Mouse (Mus musculus) embryonic facial prominence, embryonic 10.5 days (tissue): ENCODE results near the gene Gm42906. TPM values are rescaled to one million over a fixed set of nuclear protein-coding genes. Genes with fewer than 3 reads are reported as not detected.

Experiments used
- DNase-seq: peaks from one replicate; pipeline ENCODE4 v3.0.0-alpha.2; 2017; ENCODE audit warnings: low spot score
- H3K27ac ChIP-seq: fragments of 300-500 bp; sonication (generic); replicated peaks from 2 replicates; pipeline ENCODE4 v1.5.1; 2016; ENCODE audit warnings: mild to moderate bottlenecking
- H3K27me3 ChIP-seq: fragments of 300-500 bp; sonication (generic); replicated peaks from 2 replicates; pipeline ENCODE4 v1.6.1; 2016; ENCODE audit warnings: low read depth, mild to moderate bottlenecking; ENCODE audit not compliant: poor library complexity, severe bottlenecking
- H3K36me3 ChIP-seq: fragments of 300-500 bp; sonication (generic); replicated peaks from 2 replicates; pipeline ENCODE4 v1.6.1; 2016; ENCODE audit warnings: mild to moderate bottlenecking, moderate library complexity
- H3K4me1 ChIP-seq: fragments of 300-500 bp; sonication (generic); 2 replicates; pipeline ENCODE4 v1.6.1; 2016
- H3K4me3 ChIP-seq: fragments of 300-500 bp; sonication (generic); 2 replicates; pipeline ENCODE4 v1.5.1; 2016; ENCODE audit warnings: mild to moderate bottlenecking, moderate library complexity
- H3K9me3 ChIP-seq: fragments of 300-500 bp; sonication (generic); 2 replicates; pipeline ENCODE4 v1.6.1; 2016; ENCODE audit warnings: mild to moderate bottlenecking
- WGBS: fragments of 180-500 bp; shearing (Covaris S2); methylation state at CpG from one replicate; pipeline ENCODE4 v1.1.7; 2016; 5-methylcytosine and 5-hydroxymethylcytosine counted together
- polyA plus RNA-seq: library from polyadenylated mRNA; unstranded; fragments of >200 nt; fragmentation: Nextera tagmentation; extraction: Ambion mirVana; gene quantifications from 2 replicates; pipeline ENCODE4 v1.2.1, GENCODE M21; 2016

Gm42906 gene
- polyA plus RNA-seq, 1 experiment from 2014 or later, result not detected

DNA sequence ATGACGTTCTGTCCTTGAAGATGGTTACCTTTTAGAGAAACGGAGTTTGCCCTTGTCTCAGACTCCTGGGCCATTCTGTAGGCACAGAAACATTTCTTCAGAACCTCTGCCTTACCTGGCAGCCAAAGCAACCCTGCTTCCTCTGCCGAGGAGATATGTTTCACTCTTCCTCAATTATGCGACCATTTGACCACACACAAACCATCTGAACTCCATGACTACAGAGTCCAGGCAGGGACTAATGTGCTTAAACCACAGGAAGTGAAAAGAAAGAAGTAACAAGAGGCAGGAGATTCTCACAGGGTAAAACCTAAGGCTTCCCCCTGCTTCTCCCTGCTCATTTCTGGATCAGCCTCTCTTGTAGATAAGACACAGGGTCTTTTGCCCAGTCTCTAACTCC, 83.2 kb downstream of the Gm42906 start:
- no peak overlapping the region for H3K27ac ChIP-seq
- no peak overlapping the region for H3K4me3 ChIP-seq
- 84% methylated on average over 4 of the region's 4 CpGs for WGBS
- no peaks in the 10 kb centered on the region for H3K36me3 ChIP-seq
- no peak for DNase-seq
- H3K27me3 ChIP-seq, result no peaks in the 10 kb centered on the region
- H3K4me1 ChIP-seq, result peaks cover 4% of the 10 kb centered on the region; the same call in 1 of the 2 replicates
- no peaks in the 10 kb centered on the region for H3K9me3 ChIP-seq

DNA sequence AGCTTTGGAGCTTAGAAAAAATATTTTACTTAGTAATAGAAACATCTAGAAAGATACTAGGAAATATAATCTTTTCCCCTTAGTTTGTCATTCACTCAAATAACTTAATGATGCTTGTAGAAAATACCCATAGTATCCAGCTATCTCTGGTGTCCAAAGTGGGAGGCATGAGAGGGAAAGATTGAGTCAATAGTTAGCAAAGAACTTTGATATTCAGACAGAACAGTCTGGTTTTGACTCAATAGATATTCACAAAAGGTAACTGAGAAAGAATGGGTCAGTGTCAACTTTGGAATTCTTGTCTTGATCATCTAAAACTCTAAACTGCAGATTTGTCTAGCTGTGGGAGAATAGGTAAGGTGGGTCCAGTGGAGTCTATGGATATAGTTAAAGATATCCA, 94.3 kb downstream of the Gm42906 start:
- DNase-seq, result no peak
- Histone ChIP-seq H3K27me3 (no peaks in the 10 kb centered on the region), H3K27ac (no peak overlapping the region), H3K36me3 (no peaks in the 10 kb centered on the region), H3K4me3 (no peak overlapping the region), H3K9me3 (no peaks in the 10 kb centered on the region), H3K4me1 (no peaks in the 10 kb centered on the region)

DNA sequence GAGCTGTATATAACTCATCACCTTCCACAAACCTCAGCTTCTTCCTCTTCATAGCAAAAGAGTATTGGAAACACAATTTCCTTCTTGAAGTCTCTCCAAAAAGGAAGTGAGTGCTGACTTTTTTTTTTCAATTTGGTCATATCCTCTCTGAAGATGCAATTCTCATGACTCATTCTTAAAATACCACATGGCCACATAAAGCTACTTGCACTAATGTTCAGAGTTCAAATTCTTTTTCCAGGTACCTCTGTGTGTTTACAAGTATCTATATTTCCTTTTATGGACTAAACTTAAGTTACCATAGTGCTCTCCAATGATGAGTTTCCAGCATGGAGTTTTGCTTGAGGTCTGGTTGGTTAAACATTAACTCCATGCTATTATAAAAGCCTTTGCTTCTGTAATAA, 94.8 kb downstream of the Gm42906 start:
- no peak for DNase-seq
- Histone ChIP-seq H3K9me3 (no peaks in the 10 kb centered on the region), H3K4me1 (no peaks in the 10 kb centered on the region), H3K36me3 (no peaks in the 10 kb centered on the region), H3K27ac (no peak overlapping the region), H3K4me3 (no peak overlapping the region), H3K27me3 (no peaks in the 10 kb centered on the region)

- no peaks in the 10 kb centered on the region for H3K4me1 ChIP-seq
- H3K27me3 ChIP-seq, result no peaks in the 10 kb centered on the region
- no peaks in the 10 kb centered on the region for H3K36me3 ChIP-seq
- H3K27ac ChIP-seq, result no peak overlapping the region
- WGBS, result 83% methylated on average over 10 of the region's 10 CpGs
- H3K9me3 ChIP-seq, result no peaks in the 10 kb centered on the region
- no peak overlapping the region for H3K4me3 ChIP-seq
- DNase-seq, result no peak
Observed at GRCm38 (mm10) chr5:151315804-151316597, 112.0 kb downstream of the Gm42906 start.

DNA sequence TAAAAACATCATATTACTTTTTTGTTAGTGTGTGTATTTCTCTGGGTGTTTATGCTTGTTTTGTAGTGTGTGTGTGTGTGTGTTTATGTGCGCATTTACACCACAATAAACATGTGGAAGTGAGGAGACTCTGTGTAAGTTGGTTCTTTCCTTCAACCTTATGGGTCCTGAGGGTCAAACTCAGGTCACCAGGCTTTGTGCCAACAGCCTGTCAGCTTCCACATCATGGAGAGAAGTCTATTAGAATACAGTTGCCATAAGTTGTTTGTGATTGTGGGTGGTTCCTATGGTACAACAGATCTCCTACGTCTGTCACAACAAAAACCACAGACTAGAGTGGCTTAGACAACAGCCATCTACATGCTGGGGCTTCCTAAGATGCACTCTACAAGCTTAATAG, 127.7 kb downstream of the Gm42906 start:
- H3K27me3 ChIP-seq, result no peaks in the 10 kb centered on the region
- no peaks in the 10 kb centered on the region for H3K4me1 ChIP-seq
- no peak overlapping the region for H3K27ac ChIP-seq
- WGBS, result 91% methylated on average over 2 of the region's 2 CpGs
- no peak overlapping the region for H3K4me3 ChIP-seq
- no peak for DNase-seq
- no peaks in the 10 kb centered on the region for H3K36me3 ChIP-seq
- 0 out of 2 replicates have a peak, but pooled peaks cover 4% of the 10 kb centered on the region for H3K9me3 ChIP-seq

- Histone ChIP-seq H3K36me3 (no peaks in the 10 kb centered on the region), H3K27ac (no peak overlapping the region), H3K27me3 (no peaks in the 10 kb centered on the region), H3K9me3 (0 out of 2 replicates have a peak, but pooled peaks cover 4% of the 10 kb centered on the region), H3K4me1 (no peaks in the 10 kb centered on the region), H3K4me3 (no peak overlapping the region)
- 95% methylated on average over 7 of the region's 7 CpGs for WGBS
- no peak for DNase-seq
Observed at GRCm38 (mm10) chr5:151299576-151299975, 128.4 kb downstream of the Gm42906 start.

DNA sequence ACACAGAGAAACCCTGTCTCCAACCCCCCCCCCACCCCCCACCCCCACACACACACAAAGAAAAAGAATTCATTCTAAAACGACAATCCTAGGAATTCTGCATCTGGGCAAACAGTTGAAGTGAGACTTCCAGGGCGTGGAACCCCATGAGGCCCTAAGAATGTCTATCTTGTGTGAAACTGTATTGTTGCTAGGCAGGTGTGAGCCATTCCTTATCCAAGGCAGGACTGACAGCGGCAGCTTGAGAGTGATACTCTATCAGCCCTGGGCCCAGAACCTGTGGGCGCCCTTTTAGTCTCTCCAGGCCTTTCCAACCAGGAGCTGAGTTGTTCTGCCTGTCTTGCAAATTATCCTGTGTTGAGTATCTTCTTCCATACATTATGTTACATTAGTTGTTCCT, 129.6 kb downstream of the Gm42906 start:
- H3K4me3 ChIP-seq, result no peak overlapping the region
- H3K4me1 ChIP-seq, result no peaks in the 10 kb centered on the region
- H3K36me3 ChIP-seq, result no peaks in the 10 kb centered on the region
- no peak for DNase-seq
- WGBS, result 75% methylated on average over 4 of the region's 4 CpGs
- H3K9me3 ChIP-seq, result 0 out of 2 replicates have a peak, but pooled peaks cover 4% of the 10 kb centered on the region
- H3K27ac ChIP-seq, result no peak overlapping the region
- no peaks in the 10 kb centered on the region for H3K27me3 ChIP-seq

DNA sequence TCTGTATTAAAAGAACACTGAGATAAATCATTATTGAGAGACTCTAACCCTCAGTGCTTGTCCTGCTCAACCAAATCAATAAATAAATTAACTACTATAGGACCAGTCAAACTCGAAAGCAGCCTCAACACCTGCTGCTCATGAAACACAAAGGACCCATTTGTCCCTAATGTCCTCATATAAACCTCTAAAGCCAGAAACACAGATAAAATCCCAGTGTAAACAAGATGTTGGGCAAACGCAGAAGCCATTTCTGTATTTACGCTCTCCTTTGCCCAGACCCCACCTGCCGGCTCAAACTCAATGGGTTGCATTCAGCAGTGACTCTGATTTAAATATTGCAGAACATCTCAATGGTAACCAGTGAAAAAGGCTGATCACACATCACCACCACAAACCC, 131.7 kb downstream of the Gm42906 start:
- no peak for DNase-seq
- Histone ChIP-seq H3K36me3 (no peaks in the 10 kb centered on the region), H3K4me3 (no peak overlapping the region), H3K9me3 (0 out of 2 replicates have a peak, but pooled peaks cover 4% of the 10 kb centered on the region), H3K4me1 (no peaks in the 10 kb centered on the region), H3K27me3 (no peaks in the 10 kb centered on the region), H3K27ac (no peak overlapping the region)
- WGBS, result 84% methylated on average over 4 of the region's 4 CpGs

GRCm38 (mm10) chr5:151293591-151293990, 134.4 kb downstream of the Gm42906 start:
- Histone ChIP-seq H3K9me3 (no peaks in the 10 kb centered on the region), H3K27ac (no peak overlapping the region), H3K36me3 (no peaks in the 10 kb centered on the region), H3K27me3 (no peaks in the 10 kb centered on the region), H3K4me1 (no peaks in the 10 kb centered on the region), H3K4me3 (no peak overlapping the region)
- DNase-seq, result no peak
- WGBS, result 87% methylated on average over 4 of the region's 4 CpGs

GRCm38 (mm10) chr5:151292310-151292709, 135.7 kb downstream of the Gm42906 start:
- no peaks in the 10 kb centered on the region for H3K27me3 ChIP-seq
- H3K36me3 ChIP-seq, result no peaks in the 10 kb centered on the region
- 18% methylated on average over 1 of the region's 1 CpGs for WGBS
- H3K9me3 ChIP-seq, result no peaks in the 10 kb centered on the region
- no peaks in the 10 kb centered on the region for H3K4me1 ChIP-seq
- no peak overlapping the region for H3K4me3 ChIP-seq
- no peak overlapping the region for H3K27ac ChIP-seq
- DNase-seq, result peak; percentile 33

- 86% methylated on average over 1 of the region's 1 CpGs for WGBS
- peaks cover 4% of the 10 kb centered on the region; the same call in 1 of the 2 replicates for H3K4me1 ChIP-seq
- H3K27me3 ChIP-seq, result no peaks in the 10 kb centered on the region
- H3K4me3 ChIP-seq, result no peak overlapping the region
- no peaks in the 10 kb centered on the region for H3K36me3 ChIP-seq
- no peak for DNase-seq
- H3K9me3 ChIP-seq, result no peaks in the 10 kb centered on the region
- H3K27ac ChIP-seq, result no peak overlapping the region
Observed at GRCm38 (mm10) chr5:151286331-151286730, 141.6 kb downstream of the Gm42906 start.

DNA sequence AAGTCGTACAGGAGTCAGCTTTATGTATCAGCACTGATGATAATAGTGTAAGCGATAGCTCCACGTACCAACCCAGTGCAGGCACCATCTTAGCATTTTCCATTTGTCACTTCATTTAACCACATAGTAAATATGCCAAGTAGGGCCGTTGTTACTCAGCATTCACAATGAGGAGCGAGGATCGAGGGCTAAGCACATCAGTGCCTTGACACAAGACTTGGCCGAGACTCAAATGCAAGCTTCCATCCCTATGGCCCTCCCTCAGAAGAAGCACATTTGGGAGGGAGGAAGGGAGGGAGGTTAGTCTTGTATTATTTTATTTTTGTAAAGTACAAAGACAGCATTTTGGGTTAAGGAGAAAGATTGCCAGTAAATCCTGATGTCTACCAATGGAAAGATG, 148.4 kb downstream of the Gm42906 start:
- H3K9me3 ChIP-seq, result no peaks in the 10 kb centered on the region; the same call in 1 of the 2 replicates
- no peak overlapping the region for H3K4me3 ChIP-seq
- H3K4me1 ChIP-seq, result 0 out of 2 replicates have a peak, but pooled peaks cover 4% of the 10 kb centered on the region
- H3K27ac ChIP-seq, result no peak overlapping the region
- DNase-seq, result no peak
- H3K36me3 ChIP-seq, result no peaks in the 10 kb centered on the region
- WGBS, result 94% methylated on average over 7 of the region's 7 CpGs
- H3K27me3 ChIP-seq, result no peaks in the 10 kb centered on the region

- DNase-seq, result no peak
- no peaks in the 10 kb centered on the region for H3K4me1 ChIP-seq
- WGBS, result 89% methylated on average over 6 of the region's 6 CpGs
- no peaks in the 10 kb centered on the region; the same call in 1 of the 2 replicates for H3K9me3 ChIP-seq
- no peak overlapping the region for H3K4me3 ChIP-seq
- no peaks in the 10 kb centered on the region for H3K36me3 ChIP-seq
- H3K27ac ChIP-seq, result no peak overlapping the region
- no peaks in the 10 kb centered on the region for H3K27me3 ChIP-seq
Observed at GRCm38 (mm10) chr5:151277927-151278326, 150.0 kb downstream of the Gm42906 start.
